Mouse (Mus musculus): ENCODE data around the gene Ugt1a2. TPM values are rescaled to one million over a fixed set of nuclear protein-coding genes. Genes with fewer than 3 reads are reported as not detected.

The Ugt1a2 gene
- polyA plus RNA-seq, 1 experiment, result not detected

DNA sequence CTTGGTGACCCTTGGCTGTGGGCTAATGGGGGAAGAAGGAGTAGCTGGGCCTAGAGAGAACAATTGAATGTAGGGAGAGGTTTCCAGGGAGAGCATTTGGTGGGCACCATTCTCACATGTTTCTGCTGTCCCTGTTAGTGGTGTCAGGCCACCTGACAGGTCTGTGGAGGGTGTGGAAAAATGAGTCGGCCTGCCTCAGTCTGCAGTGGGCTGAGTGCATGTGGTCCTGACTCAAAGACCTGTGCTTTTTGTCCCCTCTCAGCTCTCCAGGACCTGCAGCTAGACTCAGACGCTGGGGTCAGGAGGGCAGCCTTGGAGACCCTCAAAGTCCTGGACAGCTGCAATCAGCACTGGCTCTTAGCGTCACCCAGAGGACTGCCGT lies 59.2 kb downstream of the Ugt1a2 start:
- TF ChIP-seq POLR2A (IDR thresholded peaks at IDR 0.05; ENCODE audit: low read depth, low read length), result no peak
- no peak for TF ChIP-seq CTCF (IDR thresholded peaks at IDR 0.05; ENCODE audit: borderline replicate concordance, insufficient read depth, low read length)
- H3K4me1 ChIP-seq (ENCODE audit: control insufficient read depth, insufficient read depth, low read length), result peaks cover 13% of the 10 kb centered on the region
- H3K27ac ChIP-seq (ENCODE audit: insufficient read depth, low read length), result no peak overlapping the region
- H3K4me3 ChIP-seq (ENCODE audit: insufficient read depth, low read length), result no peak overlapping the region

DNA sequence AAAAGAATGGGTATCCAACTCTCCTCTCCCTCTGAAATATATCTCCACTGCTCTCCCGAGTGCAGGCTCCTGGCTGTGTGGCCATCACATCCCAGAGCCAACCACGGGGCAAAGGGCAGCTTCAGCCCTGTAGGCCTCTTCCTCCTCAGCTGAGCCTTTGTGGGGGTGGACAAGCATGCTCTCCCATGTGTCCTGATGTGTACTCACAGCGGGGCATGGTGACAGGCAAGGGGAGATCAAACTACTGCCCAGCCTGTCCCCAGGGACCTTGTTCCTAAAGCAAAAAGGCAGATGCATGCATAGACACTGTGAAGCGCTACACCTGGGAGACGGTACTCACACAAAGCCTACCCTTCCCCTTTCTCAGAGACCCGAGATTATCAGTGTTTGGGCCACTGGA lies 59.7 kb downstream of the Ugt1a2 start:
- H3K4me1 ChIP-seq (ENCODE audit: control insufficient read depth, insufficient read depth, low read length), result peaks cover 13% of the 10 kb centered on the region
- TF ChIP-seq CTCF (IDR thresholded peaks at IDR 0.05; ENCODE audit: borderline replicate concordance, insufficient read depth, low read length), result no peak
- TF ChIP-seq POLR2A (IDR thresholded peaks at IDR 0.05; ENCODE audit: low read depth, low read length), result no peak
- H3K4me3 ChIP-seq (ENCODE audit: insufficient read depth, low read length), result no peak overlapping the region
- no peak overlapping the region for H3K27ac ChIP-seq (ENCODE audit: insufficient read depth, low read length)

DNA sequence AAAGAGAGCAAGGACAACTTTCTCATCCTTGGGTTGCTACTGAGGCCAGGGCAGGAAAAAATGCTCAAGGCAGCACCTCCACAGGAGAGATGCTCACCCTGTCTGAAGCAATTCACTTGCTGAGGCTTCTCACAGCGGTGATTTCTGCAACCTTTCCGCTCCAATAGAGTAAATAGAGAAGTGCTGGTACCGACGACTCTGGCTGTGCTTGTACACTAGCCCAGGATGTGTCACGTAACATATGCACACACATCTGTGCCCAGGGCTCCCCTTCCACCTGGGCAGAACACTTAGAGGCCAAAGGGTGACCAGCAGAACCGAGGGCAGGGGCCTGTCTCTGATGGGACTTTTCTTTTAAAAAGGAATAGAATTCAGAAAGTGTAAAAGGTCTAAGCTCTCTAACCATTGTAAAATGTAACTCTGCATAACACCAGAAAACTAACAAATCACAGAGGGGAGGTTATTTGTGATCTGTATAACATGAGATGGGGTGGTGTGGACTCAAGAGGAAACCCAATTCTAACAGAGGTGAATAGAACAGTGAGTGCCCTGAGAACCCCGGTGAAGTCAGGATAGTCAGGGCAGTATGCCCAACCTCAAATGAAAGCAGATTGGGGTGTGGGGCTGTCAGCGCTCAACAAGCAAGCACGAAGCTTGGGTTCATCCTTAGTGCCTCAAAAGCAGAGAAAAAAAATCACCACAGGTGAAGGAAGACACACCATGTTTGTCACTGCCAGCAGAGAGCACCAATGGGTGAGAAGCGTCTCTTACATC lies 60.4 kb downstream of the Ugt1a2 start:
- H3K27ac ChIP-seq (ENCODE audit: insufficient read depth, low read length), result no peak overlapping the region
- H3K4me1 ChIP-seq (ENCODE audit: control insufficient read depth, insufficient read depth, low read length), result peaks cover 13% of the 10 kb centered on the region
- TF ChIP-seq CTCF (IDR thresholded peaks at IDR 0.05; ENCODE audit: borderline replicate concordance, insufficient read depth, low read length) (no peak), POLR2A (IDR thresholded peaks at IDR 0.05; ENCODE audit: low read depth, low read length) (no peak)
- no peak overlapping the region for H3K4me3 ChIP-seq (ENCODE audit: insufficient read depth, low read length)

DNA sequence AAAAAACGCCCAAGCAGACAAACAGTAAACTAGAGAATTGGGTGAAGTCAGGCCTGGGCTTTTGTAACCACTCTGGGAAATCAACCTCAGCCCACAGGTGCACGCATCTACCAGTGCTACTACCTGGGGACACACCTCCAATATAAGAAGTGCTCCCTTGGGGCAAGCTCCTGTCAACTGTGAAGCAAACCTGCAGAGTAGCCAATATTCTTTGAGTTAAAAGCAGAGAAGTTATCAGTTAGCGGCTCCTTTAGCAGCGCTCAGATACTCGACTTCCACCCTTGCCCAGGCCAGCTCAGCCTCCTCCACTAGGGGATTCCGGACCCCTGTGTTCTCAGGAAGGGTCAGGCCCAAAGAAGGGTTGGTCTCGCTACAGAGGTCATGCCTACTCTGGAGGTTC lies 61.3 kb downstream of the Ugt1a2 start:
- Histone ChIP-seq H3K27ac (ENCODE audit: insufficient read depth, low read length) (no peak overlapping the region), H3K4me3 (ENCODE audit: insufficient read depth, low read length) (no peak overlapping the region), H3K4me1 (ENCODE audit: control insufficient read depth, insufficient read depth, low read length) (peaks cover 13% of the 10 kb centered on the region)
- TF ChIP-seq CTCF (IDR thresholded peaks at IDR 0.05; ENCODE audit: borderline replicate concordance, insufficient read depth, low read length), result no peak
- no peak for TF ChIP-seq POLR2A (IDR thresholded peaks at IDR 0.05; ENCODE audit: low read depth, low read length)

DNA sequence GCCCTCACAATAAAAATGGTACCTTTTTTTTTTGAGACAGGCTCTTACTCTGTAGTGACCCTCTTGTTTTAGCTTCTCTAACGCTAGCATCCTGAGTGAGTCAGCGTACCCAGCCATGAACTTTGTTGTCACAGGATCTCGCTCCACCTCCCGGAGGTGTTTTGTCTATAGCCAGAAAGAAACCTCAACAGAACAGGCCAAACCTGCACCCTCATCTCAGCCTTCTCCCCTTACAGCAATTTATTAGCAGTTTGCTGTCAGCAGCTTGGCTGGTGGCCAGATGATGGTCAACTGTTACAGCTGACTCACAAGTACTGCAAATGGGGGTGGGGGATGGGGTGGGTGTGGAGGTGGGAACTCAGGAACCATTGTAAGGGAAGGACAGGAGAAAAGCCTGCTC lies 61.9 kb downstream of the Ugt1a2 start:
- no peak overlapping the region for H3K4me3 ChIP-seq (ENCODE audit: insufficient read depth, low read length)
- TF ChIP-seq CTCF (IDR thresholded peaks at IDR 0.05; ENCODE audit: borderline replicate concordance, insufficient read depth, low read length) (no peak), POLR2A (IDR thresholded peaks at IDR 0.05; ENCODE audit: low read depth, low read length) (no peak)
- peaks cover 13% of the 10 kb centered on the region for H3K4me1 ChIP-seq (ENCODE audit: control insufficient read depth, insufficient read depth, low read length)
- H3K27ac ChIP-seq (ENCODE audit: insufficient read depth, low read length), result no peak overlapping the region

DNA sequence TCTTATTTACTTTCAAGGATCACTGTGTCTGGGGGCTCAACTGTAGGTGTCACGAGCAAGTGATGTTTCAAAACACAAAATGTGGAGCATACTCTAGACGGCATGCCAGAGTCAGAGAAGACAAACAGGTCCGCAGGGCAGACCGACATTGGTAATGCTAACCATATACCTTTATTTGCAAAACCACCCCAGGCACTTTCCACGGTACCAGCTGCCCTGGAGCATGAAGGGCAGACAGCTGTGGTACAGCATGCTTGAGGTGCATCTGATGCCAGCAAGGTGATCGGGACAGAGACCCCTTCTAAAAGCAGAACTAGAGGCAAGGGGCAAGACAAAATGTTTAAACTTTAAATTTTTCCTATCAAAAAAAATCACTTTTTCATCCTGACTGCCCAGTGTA lies 62.6 kb downstream of the Ugt1a2 start:
- Histone ChIP-seq H3K27ac (ENCODE audit: insufficient read depth, low read length) (peak overlapping the region; percentile 5; the same call in 1 of the 2 replicates), H3K4me3 (ENCODE audit: insufficient read depth, low read length) (no peak overlapping the region), H3K4me1 (ENCODE audit: control insufficient read depth, insufficient read depth, low read length) (peaks cover 13% of the 10 kb centered on the region)
- no peak for TF ChIP-seq CTCF (IDR thresholded peaks at IDR 0.05; ENCODE audit: borderline replicate concordance, insufficient read depth, low read length)
- no peak for TF ChIP-seq POLR2A (IDR thresholded peaks at IDR 0.05; ENCODE audit: low read depth, low read length)

DNA sequence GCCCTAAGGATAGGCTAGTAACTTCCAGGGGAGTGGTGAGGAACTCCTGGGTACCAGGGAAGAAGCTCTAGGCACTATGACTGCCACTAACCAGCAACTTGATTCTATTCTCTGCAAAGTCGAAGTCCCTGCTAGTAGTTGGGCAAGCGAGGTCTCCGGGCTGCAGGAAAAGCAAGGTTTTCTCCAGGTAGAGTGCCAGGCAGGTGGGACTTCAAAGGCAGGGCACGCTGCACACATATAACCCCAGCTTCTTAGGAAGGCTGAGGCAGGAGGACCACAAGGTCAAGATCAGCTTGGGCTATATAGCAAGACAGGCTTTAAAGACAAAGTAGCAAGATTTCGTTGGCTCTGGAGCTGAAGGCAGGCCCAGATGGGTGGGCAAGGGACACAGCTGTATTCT lies 63.4 kb downstream of the Ugt1a2 start:
- Histone ChIP-seq H3K27ac (ENCODE audit: insufficient read depth, low read length) (no peak overlapping the region), H3K4me1 (ENCODE audit: control insufficient read depth, insufficient read depth, low read length) (peaks cover 13% of the 10 kb centered on the region), H3K4me3 (ENCODE audit: insufficient read depth, low read length) (no peak overlapping the region)
- no peak for TF ChIP-seq POLR2A (IDR thresholded peaks at IDR 0.05; ENCODE audit: low read depth, low read length)
- no peak for TF ChIP-seq CTCF (IDR thresholded peaks at IDR 0.05; ENCODE audit: borderline replicate concordance, insufficient read depth, low read length)

DNA sequence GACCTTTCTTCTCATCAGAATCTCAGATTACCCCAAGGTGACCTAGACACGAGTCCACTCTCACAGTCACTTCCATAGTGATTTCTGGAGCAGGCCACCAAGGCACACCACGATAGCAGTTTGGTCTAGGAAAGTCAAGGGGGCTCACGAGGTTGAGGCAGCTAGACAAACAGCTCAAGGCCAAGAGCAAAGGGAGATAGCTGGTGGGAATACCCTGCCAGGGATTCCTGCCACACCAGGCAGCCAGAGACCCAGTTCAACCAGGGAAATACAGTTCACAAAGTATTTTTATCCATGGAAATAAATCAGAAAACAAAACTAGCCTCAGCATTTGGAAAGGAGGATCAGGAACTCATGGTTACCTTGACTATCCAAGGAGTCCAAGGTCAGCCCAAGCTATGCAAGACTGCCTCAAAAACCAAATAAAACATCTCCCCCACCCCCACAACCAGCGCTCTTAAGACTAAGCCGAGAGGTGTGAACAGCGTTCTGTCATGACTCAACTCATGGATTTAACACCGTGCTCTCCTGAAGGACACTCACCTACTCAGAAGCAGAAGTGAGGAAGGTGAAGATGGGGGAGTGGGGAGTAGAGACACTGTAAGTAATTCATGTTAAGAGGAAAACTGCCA lies 64.0 kb downstream of the Ugt1a2 start:
- Histone ChIP-seq H3K4me1 (ENCODE audit: control insufficient read depth, insufficient read depth, low read length) (peaks cover 13% of the 10 kb centered on the region), H3K4me3 (ENCODE audit: insufficient read depth, low read length) (no peak overlapping the region), H3K27ac (ENCODE audit: insufficient read depth, low read length) (no peak overlapping the region)
- no peak for TF ChIP-seq POLR2A (IDR thresholded peaks at IDR 0.05; ENCODE audit: low read depth, low read length)
- TF ChIP-seq CTCF (IDR thresholded peaks at IDR 0.05; ENCODE audit: borderline replicate concordance, insufficient read depth, low read length), result no peak

DNA sequence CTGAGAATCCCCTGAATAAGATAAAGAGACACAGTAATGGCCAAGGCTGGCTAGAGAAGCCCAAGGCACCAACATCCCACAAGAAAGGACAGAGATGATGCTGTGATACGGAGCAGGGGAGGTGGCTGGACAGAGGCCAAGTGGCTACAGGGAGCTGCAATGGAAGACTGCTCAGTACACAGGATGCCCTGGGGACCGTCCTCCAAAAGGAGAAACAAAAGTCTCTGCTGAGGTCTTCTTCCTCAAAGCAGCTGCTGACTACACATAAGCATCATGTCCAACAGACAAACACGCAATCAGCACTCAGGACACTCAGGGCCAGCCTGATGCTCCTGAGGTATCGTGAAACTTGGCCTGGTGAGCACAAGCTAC lies 64.5 kb downstream of the Ugt1a2 start:
- no peak for TF ChIP-seq POLR2A (IDR thresholded peaks at IDR 0.05; ENCODE audit: low read depth, low read length)
- no peak for TF ChIP-seq CTCF (IDR thresholded peaks at IDR 0.05; ENCODE audit: borderline replicate concordance, insufficient read depth, low read length)
- peaks cover 13% of the 10 kb centered on the region for H3K4me1 ChIP-seq (ENCODE audit: control insufficient read depth, insufficient read depth, low read length)
- H3K27ac ChIP-seq (ENCODE audit: insufficient read depth, low read length), result no peak overlapping the region
- no peak overlapping the region for H3K4me3 ChIP-seq (ENCODE audit: insufficient read depth, low read length)

DNA sequence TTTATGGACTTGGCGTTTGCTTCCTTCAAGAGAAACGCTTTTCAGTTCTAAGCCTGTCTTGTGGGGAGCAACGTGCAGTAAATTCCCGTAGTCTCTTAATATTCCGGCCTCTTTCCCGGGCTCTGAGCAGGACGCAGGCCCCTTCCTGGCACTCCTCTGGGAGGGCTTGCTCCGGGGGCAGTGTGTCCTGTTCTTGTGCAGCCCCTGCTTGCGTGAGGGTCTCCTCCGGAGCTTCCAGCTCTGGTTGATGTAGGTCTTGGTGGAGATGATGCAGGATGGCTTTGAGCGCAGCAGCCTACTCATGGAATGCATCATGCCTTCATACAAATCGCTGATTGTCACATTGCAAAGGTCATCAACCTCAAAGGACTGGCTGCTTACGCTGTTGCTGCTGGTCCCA lies 65.7 kb downstream of the Ugt1a2 start:
- Histone ChIP-seq H3K4me1 (ENCODE audit: control insufficient read depth, insufficient read depth, low read length) (peaks cover 13% of the 10 kb centered on the region), H3K27ac (ENCODE audit: insufficient read depth, low read length) (no peak overlapping the region), H3K4me3 (ENCODE audit: insufficient read depth, low read length) (no peak overlapping the region)
- no peak for TF ChIP-seq POLR2A (IDR thresholded peaks at IDR 0.05; ENCODE audit: low read depth, low read length)
- no peak for TF ChIP-seq CTCF (IDR thresholded peaks at IDR 0.05; ENCODE audit: borderline replicate concordance, insufficient read depth, low read length)
